Mouse (Mus musculus): ENCODE data around the gene 4930455H04Rik. TPM values are rescaled to one million over a fixed set of nuclear protein-coding genes. Genes with fewer than 3 reads are reported as not detected.

The 4930455H04Rik gene
- polyA plus RNA-seq, 2 experiments = not detected

DNA sequence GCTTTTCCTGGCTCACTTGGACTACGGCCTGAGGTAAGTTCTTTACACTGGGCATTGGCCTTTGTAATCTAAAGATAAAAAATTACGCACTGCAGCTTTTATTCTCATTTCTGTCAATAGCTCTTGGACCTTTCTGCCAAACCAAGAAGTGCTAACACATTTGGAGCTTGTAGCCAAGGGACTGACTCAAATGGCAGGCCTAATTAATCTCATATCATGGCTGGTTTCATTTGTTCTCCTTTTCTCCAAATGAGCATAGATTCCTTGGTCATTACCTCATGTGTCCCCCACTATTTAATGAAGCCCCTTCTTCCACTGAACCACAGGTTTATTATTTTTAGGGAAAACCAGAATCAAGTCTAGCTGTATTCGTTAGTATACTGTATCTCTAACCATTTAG lies 20.2 kb downstream of the 4930455H04Rik start:
- Histone ChIP-seq H3K27ac (no peak overlapping the region), H3K4me2 (ENCODE audit: low read depth) (no peak overlapping the region), H3K9ac (replicated peaks) (no peak overlapping the region), H3K4me3 (ENCODE audit: insufficient read depth in 1 of 2, low read depth in 2 of 2, low read length in 2 of 2) (no peak overlapping the region), H3K4me1 (replicated peaks; ENCODE audit: control insufficient read depth in 2 of 2, insufficient read depth in 2 of 2, low read length in 1 of 2) (no peaks in the 10 kb centered on the region), H3K27me3 (ENCODE audit: control insufficient read depth, insufficient read depth, low read length) (no peaks in the 10 kb centered on the region), H3K9me3 (ENCODE audit: control insufficient read depth, low read length) (no peaks in the 10 kb centered on the region), H3K36me3 (replicated peaks; ENCODE audit: control insufficient read depth, insufficient read depth, low read depth) (no peaks in the 10 kb centered on the region)
- DNase-seq (ENCODE audit: low read depth in 3 of 3, low spot score in 3 of 3) = no peak
- 65% methylated on average over 3 of the region's 3 CpGs for WGBS (ENCODE audit: insufficient replicate concordance)
- no peak for TF ChIP-seq EP300 (IDR thresholded peaks at IDR 0.05; ENCODE audit: low read depth)
- no peak for TF ChIP-seq CTCF (IDR thresholded peaks at IDR 0.05; ENCODE audit: low read depth)
- no peak for ATAC-seq (ENCODE audit: insufficient read depth)

DNA sequence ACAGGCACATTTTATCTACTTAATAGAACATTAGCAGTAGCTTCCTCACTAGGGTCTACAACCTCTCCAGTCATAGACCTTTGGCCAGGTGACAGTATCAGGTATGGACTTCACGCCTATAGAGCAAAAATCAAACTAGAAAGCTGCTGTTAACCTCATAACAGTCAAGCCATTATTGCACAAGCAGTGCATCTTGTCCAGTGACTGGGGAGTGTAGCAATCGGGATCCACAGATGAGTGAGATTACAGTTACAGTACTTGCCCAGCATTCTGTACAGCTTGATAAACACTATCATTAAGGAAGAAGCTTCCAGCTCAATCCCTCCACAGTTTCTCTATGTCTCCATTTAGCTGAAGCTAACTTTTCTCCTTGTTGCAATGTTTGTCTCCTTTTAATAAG lies 23.1 kb downstream of the 4930455H04Rik start:
- no peak overlapping the region for H3K9ac ChIP-seq (replicated peaks)
- H3K36me3 ChIP-seq (replicated peaks; ENCODE audit: control insufficient read depth, insufficient read depth, low read depth) = no peaks in the 10 kb centered on the region
- no peak overlapping the region for H3K4me3 ChIP-seq (ENCODE audit: insufficient read depth in 1 of 2, low read depth in 2 of 2, low read length in 2 of 2)
- no peaks in the 10 kb centered on the region for H3K4me1 ChIP-seq (replicated peaks; ENCODE audit: control insufficient read depth in 2 of 2, insufficient read depth in 2 of 2, low read length in 1 of 2)
- H3K4me2 ChIP-seq (ENCODE audit: low read depth) = no peak overlapping the region
- DNase-seq (ENCODE audit: low read depth in 3 of 3, low spot score in 3 of 3) (no peak), ATAC-seq (ENCODE audit: insufficient read depth) (no peak)
- WGBS (ENCODE audit: insufficient replicate concordance) = 55% methylated on average over 2 of the region's 2 CpGs
- H3K27me3 ChIP-seq (ENCODE audit: control insufficient read depth, insufficient read depth, low read length) = no peaks in the 10 kb centered on the region
- TF ChIP-seq EP300 (IDR thresholded peaks at IDR 0.05; ENCODE audit: low read depth) (no peak), CTCF (IDR thresholded peaks at IDR 0.05; ENCODE audit: low read depth) (no peak)
- H3K27ac ChIP-seq = no peak overlapping the region
- no peaks in the 10 kb centered on the region for H3K9me3 ChIP-seq (ENCODE audit: control insufficient read depth, low read length)

DNA sequence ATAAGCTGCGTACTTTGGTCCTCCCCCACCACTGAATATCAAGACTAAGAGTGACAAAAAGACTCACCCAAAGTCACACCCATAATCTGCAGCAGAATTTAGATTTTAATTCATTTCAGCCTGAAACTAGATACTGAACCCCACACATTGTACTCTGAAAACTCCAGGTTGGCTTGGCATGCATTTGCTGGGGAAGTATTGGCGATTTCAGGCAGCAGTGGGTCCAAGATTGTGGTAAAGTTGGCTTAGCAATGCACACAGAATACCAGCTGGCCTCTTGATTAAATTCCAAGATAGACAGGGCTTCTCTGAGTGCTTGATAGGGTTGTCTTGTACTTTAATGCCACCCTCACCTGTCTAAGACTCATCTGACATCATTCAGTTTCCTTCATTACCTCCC lies 24.9 kb downstream of the 4930455H04Rik start:
- no peaks in the 10 kb centered on the region for H3K4me1 ChIP-seq (replicated peaks; ENCODE audit: control insufficient read depth in 2 of 2, insufficient read depth in 2 of 2, low read length in 1 of 2)
- no peaks in the 10 kb centered on the region for H3K9me3 ChIP-seq (ENCODE audit: control insufficient read depth, low read length)

DNA sequence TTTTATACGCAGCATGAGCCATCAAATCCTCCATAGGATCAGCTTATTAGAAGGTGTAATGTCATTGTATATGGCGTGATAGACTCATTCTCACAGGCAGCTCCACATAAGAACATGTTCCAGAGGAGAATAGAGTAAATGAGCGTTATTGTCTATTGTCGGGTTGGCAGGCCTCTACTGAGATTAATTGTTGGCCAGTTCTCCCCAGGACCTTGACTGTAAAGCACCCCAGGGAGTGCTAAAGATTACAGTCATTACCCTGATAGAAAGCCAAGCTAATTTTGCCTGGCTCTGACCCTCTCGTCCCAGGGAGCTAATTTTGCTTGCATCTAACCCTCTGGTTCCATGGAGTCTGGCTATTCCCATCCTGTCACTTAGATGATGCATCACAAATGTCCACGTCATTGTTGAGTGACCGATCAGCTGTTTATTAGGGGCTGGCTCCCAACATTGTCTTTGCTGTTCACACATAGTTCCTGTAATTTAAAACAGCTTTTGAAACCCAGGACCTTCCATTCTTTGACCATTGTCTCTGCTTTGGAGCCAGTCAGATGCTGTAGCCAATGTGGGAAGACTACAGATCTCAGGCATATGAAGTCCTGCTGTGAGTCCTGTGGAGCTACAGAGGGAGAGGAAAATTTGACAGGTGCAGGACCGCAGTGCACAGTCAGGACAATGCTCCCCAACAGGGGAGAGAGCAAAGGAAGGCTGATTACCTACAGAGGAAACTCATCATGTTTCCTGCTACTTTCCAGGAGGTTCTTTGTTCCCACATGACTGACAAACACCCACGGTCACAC lies 33.8 kb downstream of the 4930455H04Rik start:
- no peak for ATAC-seq (ENCODE audit: insufficient read depth)
- no peaks in the 10 kb centered on the region for H3K27me3 ChIP-seq (ENCODE audit: control insufficient read depth, insufficient read depth, low read length)
- WGBS (ENCODE audit: insufficient replicate concordance) = 48% methylated on average over 9 of the region's 9 CpGs
- no peak for DNase-seq (ENCODE audit: low read depth in 3 of 3, low spot score in 3 of 3)
- no peaks in the 10 kb centered on the region for H3K9me3 ChIP-seq (ENCODE audit: control insufficient read depth, low read length)
- H3K4me1 ChIP-seq (replicated peaks; ENCODE audit: control insufficient read depth in 2 of 2, insufficient read depth in 2 of 2, low read length in 1 of 2) = no peaks in the 10 kb centered on the region
- TF ChIP-seq CTCF (IDR thresholded peaks at IDR 0.05; ENCODE audit: low read depth) = no peak
- no peak for TF ChIP-seq EP300 (IDR thresholded peaks at IDR 0.05; ENCODE audit: low read depth)
- H3K4me3 ChIP-seq (ENCODE audit: insufficient read depth in 1 of 2, low read depth in 2 of 2, low read length in 2 of 2) = no peak overlapping the region
- H3K4me2 ChIP-seq (ENCODE audit: low read depth) = no peak overlapping the region
- H3K27ac ChIP-seq = no peak overlapping the region
- H3K9ac ChIP-seq (replicated peaks) = no peak overlapping the region
- no peaks in the 10 kb centered on the region for H3K36me3 ChIP-seq (replicated peaks; ENCODE audit: control insufficient read depth, insufficient read depth, low read depth)

More for the DNA sequence above, 24.9 kb downstream of the 4930455H04Rik start:
- DNase-seq (ENCODE audit: low read depth in 3 of 3, low spot score in 3 of 3) (no peak), ATAC-seq (ENCODE audit: insufficient read depth) (no peak)
- WGBS (ENCODE audit: insufficient replicate concordance) = 54% methylated on average over 2 of the region's 2 CpGs
- Histone ChIP-seq H3K9ac (replicated peaks) (no peak overlapping the region), H3K36me3 (replicated peaks; ENCODE audit: control insufficient read depth, insufficient read depth, low read depth) (no peaks in the 10 kb centered on the region), H3K4me3 (ENCODE audit: insufficient read depth in 1 of 2, low read depth in 2 of 2, low read length in 2 of 2) (no peak overlapping the region), H3K27me3 (ENCODE audit: control insufficient read depth, insufficient read depth, low read length) (no peaks in the 10 kb centered on the region), H3K4me2 (ENCODE audit: low read depth) (no peak overlapping the region), H3K27ac (no peak overlapping the region)
- TF ChIP-seq EP300 (IDR thresholded peaks at IDR 0.05; ENCODE audit: low read depth) (no peak), CTCF (IDR thresholded peaks at IDR 0.05; ENCODE audit: low read depth) (no peak)

DNA sequence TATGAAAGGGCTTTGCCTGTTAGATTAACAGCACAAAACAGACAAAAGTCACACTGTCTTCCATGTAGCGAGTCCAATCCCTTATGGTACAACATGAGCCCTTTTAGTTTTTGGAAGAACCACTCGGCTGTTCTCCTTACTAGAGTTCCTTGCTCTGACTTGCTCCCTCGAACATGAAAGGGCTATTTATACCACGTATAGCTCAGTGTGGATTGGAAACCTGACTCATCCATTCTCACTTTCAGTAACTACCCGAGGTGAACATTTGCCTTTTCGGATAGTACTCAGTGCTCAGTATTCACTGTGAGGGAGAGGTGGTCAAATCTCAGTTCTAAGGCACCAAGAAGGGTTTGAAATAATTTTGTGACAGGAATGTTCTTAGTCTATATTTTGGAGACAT lies 35.3 kb downstream of the 4930455H04Rik start:
- DNase-seq (ENCODE audit: low read depth in 3 of 3, low spot score in 3 of 3) (no peak), ATAC-seq (ENCODE audit: insufficient read depth) (no peak)
- Histone ChIP-seq H3K4me1 (replicated peaks; ENCODE audit: control insufficient read depth in 2 of 2, insufficient read depth in 2 of 2, low read length in 1 of 2) (no peaks in the 10 kb centered on the region), H3K9ac (replicated peaks) (no peak overlapping the region), H3K36me3 (replicated peaks; ENCODE audit: control insufficient read depth, insufficient read depth, low read depth) (no peaks in the 10 kb centered on the region), H3K4me3 (ENCODE audit: insufficient read depth in 1 of 2, low read depth in 2 of 2, low read length in 2 of 2) (no peak overlapping the region), H3K9me3 (ENCODE audit: control insufficient read depth, low read length) (no peaks in the 10 kb centered on the region), H3K27me3 (ENCODE audit: control insufficient read depth, insufficient read depth, low read length) (no peaks in the 10 kb centered on the region), H3K27ac (no peak overlapping the region), H3K4me2 (ENCODE audit: low read depth) (no peak overlapping the region)
- 56% methylated on average over 6 of the region's 6 CpGs for WGBS (ENCODE audit: insufficient replicate concordance)
- TF ChIP-seq CTCF (IDR thresholded peaks at IDR 0.05; ENCODE audit: low read depth) (no peak), EP300 (IDR thresholded peaks at IDR 0.05; ENCODE audit: low read depth) (no peak)
